Mouse (Mus musculus): ENCODE data around the gene Rwdd4a.

DNA sequence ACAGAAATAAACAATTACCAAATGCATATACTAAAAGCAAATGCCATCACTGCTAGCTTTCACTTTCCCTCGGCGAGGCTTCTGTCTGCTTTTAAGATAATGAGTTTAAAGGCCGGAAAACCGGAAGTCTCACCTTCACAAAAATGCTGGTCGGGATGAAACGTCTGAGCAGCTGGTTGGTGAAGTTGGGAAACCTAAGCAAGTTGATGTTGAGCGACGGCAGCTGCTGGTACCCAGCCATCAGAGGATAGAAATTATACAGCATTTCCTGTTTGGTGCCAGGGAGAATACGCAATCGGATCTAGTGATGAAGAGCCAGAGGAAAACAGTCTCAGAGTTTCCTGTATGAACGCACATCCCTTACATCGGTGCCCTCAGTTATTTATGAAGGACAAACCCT is 40.4 kb upstream of the Rwdd4a start:
- TF ChIP-seq CHD2 (IDR thresholded peaks at IDR 0.05; ENCODE audit: low read depth, low read length): no peak
- no peak for TF ChIP-seq MAFK (IDR thresholded peaks at IDR 0.05; ENCODE audit: insufficient read depth, low read depth, low read length)
- TF ChIP-seq ZNF384 (IDR thresholded peaks at IDR 0.05; ENCODE audit: low read depth, low read length): no peak
- no peak for TF ChIP-seq HCFC1 (IDR thresholded peaks at IDR 0.05; ENCODE audit: borderline replicate concordance, insufficient read depth, low read length)

Measured in ES-E14 (cell line).